Mouse (Mus musculus): ENCODE data around the gene Gid4. TPM values are rescaled to one million over a fixed set of nuclear protein-coding genes. Genes with fewer than 3 reads are reported as not detected.
"Not testable (repeated sequence)": the region's sequence is repeated elsewhere in the genome, so short reads cannot be mapped to it uniquely, and the experiment has no call there.

Gid4 gene
- polyA plus RNA-seq, 1 experiment = 41.6 TPM

- H3K27ac ChIP-seq (ENCODE audit: insufficient read depth, low read length) = no peak overlapping the region
- no peaks in the 10 kb centered on the region for H3K4me1 ChIP-seq (ENCODE audit: control insufficient read depth, insufficient read depth, low read length)
- no peaks in the 10 kb centered on the region for H3K27me3 ChIP-seq (ENCODE audit: control insufficient read depth, insufficient read depth, low read length)
- TF ChIP-seq POLR2A (IDR thresholded peaks at IDR 0.05; ENCODE audit: borderline replicate concordance, insufficient read depth, low read length) = no peak
- no peak for TF ChIP-seq CTCF (IDR thresholded peaks at IDR 0.05; ENCODE audit: borderline replicate concordance, insufficient read depth, low read depth, low read length)
- DNase-seq = no peak
- no peak overlapping the region for H3K4me3 ChIP-seq (replicated peaks; ENCODE audit: insufficient read depth, low read depth, low read length)
Observed at GRCm38 (mm10) chr11:60433501-60433900, 16.6 kb downstream of the Gid4 start.

GRCm38 (mm10) chr11:60435133-60435532 is 18.2 kb downstream of the Gid4 start:
- no peak for DNase-seq
- Histone ChIP-seq H3K4me3 (replicated peaks; ENCODE audit: insufficient read depth, low read depth, low read length) (no peak overlapping the region), H3K27ac (ENCODE audit: insufficient read depth, low read length) (no peak overlapping the region), H3K27me3 (ENCODE audit: control insufficient read depth, insufficient read depth, low read length) (no peaks in the 10 kb centered on the region), H3K4me1 (ENCODE audit: control insufficient read depth, insufficient read depth, low read length) (no peaks in the 10 kb centered on the region)
- TF ChIP-seq CTCF (IDR thresholded peaks at IDR 0.05; ENCODE audit: borderline replicate concordance, insufficient read depth, low read depth, low read length) (no peak), POLR2A (IDR thresholded peaks at IDR 0.05; ENCODE audit: borderline replicate concordance, insufficient read depth, low read length) (no peak)
- 98% methylated on average over 1 of the region's 1 CpGs for WGBS

DNA sequence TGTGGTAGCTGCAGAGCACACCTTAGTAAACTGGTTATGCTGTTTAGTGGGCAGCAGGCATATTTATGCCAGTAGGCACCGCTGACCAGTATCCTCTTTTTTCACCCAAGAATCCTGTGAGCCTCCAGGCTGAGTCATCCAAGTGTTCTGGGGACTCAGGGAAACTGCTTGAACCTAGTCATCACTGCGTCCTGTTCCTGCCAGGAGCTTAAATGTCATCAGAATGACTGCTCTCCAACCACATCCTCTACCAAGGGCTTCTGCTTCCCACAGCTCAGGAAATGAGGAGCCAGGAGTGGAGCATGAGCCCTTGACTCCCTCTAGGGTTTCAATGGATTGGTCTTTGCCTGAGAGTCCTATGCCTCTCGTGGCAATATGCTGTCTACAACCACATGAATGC is 19.7 kb downstream of the Gid4 start:
- no peak overlapping the region for H3K27ac ChIP-seq (ENCODE audit: insufficient read depth, low read length)
- no peak for DNase-seq
- H3K27me3 ChIP-seq (ENCODE audit: control insufficient read depth, insufficient read depth, low read length) = no peaks in the 10 kb centered on the region
- 87% methylated on average over 3 of the region's 3 CpGs for WGBS
- no peak overlapping the region for H3K4me3 ChIP-seq (replicated peaks; ENCODE audit: insufficient read depth, low read depth, low read length)
- no peaks in the 10 kb centered on the region for H3K4me1 ChIP-seq (ENCODE audit: control insufficient read depth, insufficient read depth, low read length)
- TF ChIP-seq CTCF (IDR thresholded peaks at IDR 0.05; ENCODE audit: borderline replicate concordance, insufficient read depth, low read depth, low read length) (no peak), POLR2A (IDR thresholded peaks at IDR 0.05; ENCODE audit: borderline replicate concordance, insufficient read depth, low read length) (no peak)

GRCm38 (mm10) chr11:60439621-60440020 is 22.7 kb downstream of the Gid4 start:
- 50% methylated on average over 1 of the region's 1 CpGs for WGBS
- DNase-seq; H3K27me3 ChIP-seq (ENCODE audit: control insufficient read depth, insufficient read depth, low read length); H3K27ac ChIP-seq (ENCODE audit: insufficient read depth, low read length); H3K4me3 ChIP-seq (replicated peaks; ENCODE audit: insufficient read depth, low read depth, low read length); H3K4me1 ChIP-seq (ENCODE audit: control insufficient read depth, insufficient read depth, low read length): not testable (repeated sequence)

GRCm38 (mm10) chr11:60440176-60440575 is 23.2 kb downstream of the Gid4 start:
- DNase-seq = no peak
- H3K4me1 ChIP-seq (ENCODE audit: control insufficient read depth, insufficient read depth, low read length) = no peaks in the 10 kb centered on the region
- H3K27me3 ChIP-seq (ENCODE audit: control insufficient read depth, insufficient read depth, low read length) = no peaks in the 10 kb centered on the region
- TF ChIP-seq POLR2A (IDR thresholded peaks at IDR 0.05; ENCODE audit: borderline replicate concordance, insufficient read depth, low read length) = no peak
- TF ChIP-seq CTCF (IDR thresholded peaks at IDR 0.05; ENCODE audit: borderline replicate concordance, insufficient read depth, low read depth, low read length) = no peak
- no peak overlapping the region for H3K4me3 ChIP-seq (replicated peaks; ENCODE audit: insufficient read depth, low read depth, low read length)
- no peak overlapping the region for H3K27ac ChIP-seq (ENCODE audit: insufficient read depth, low read length)
- WGBS = 53% methylated on average over 7 of the region's 7 CpGs

- Histone ChIP-seq H3K27ac (ENCODE audit: insufficient read depth, low read length) (no peak overlapping the region), H3K4me3 (replicated peaks; ENCODE audit: insufficient read depth, low read depth, low read length) (no peak overlapping the region), H3K4me1 (ENCODE audit: control insufficient read depth, insufficient read depth, low read length) (no peaks in the 10 kb centered on the region), H3K27me3 (ENCODE audit: control insufficient read depth, insufficient read depth, low read length) (no peaks in the 10 kb centered on the region)
- TF ChIP-seq POLR2A (IDR thresholded peaks at IDR 0.05; ENCODE audit: borderline replicate concordance, insufficient read depth, low read length) (no peak), CTCF (IDR thresholded peaks at IDR 0.05; ENCODE audit: borderline replicate concordance, insufficient read depth, low read depth, low read length) (no peak)
- 74% methylated on average over 6 of the region's 6 CpGs for WGBS
- DNase-seq = no peak
Observed at GRCm38 (mm10) chr11:60442896-60443295, 26.0 kb downstream of the Gid4 start.

GRCm38 (mm10) chr11:60444007-60444406 is 27.1 kb downstream of the Gid4 start:
- TF ChIP-seq POLR2A (IDR thresholded peaks at IDR 0.05; ENCODE audit: borderline replicate concordance, insufficient read depth, low read length) (no peak), CTCF (IDR thresholded peaks at IDR 0.05; ENCODE audit: borderline replicate concordance, insufficient read depth, low read depth, low read length) (no peak)
- WGBS = 83% methylated on average over 4 of the region's 4 CpGs
- Histone ChIP-seq H3K27me3 (ENCODE audit: control insufficient read depth, insufficient read depth, low read length) (no peaks in the 10 kb centered on the region), H3K27ac (ENCODE audit: insufficient read depth, low read length) (no peak overlapping the region), H3K4me3 (replicated peaks; ENCODE audit: insufficient read depth, low read depth, low read length) (no peak overlapping the region), H3K4me1 (ENCODE audit: control insufficient read depth, insufficient read depth, low read length) (no peaks in the 10 kb centered on the region)
- DNase-seq = no peak

DNA sequence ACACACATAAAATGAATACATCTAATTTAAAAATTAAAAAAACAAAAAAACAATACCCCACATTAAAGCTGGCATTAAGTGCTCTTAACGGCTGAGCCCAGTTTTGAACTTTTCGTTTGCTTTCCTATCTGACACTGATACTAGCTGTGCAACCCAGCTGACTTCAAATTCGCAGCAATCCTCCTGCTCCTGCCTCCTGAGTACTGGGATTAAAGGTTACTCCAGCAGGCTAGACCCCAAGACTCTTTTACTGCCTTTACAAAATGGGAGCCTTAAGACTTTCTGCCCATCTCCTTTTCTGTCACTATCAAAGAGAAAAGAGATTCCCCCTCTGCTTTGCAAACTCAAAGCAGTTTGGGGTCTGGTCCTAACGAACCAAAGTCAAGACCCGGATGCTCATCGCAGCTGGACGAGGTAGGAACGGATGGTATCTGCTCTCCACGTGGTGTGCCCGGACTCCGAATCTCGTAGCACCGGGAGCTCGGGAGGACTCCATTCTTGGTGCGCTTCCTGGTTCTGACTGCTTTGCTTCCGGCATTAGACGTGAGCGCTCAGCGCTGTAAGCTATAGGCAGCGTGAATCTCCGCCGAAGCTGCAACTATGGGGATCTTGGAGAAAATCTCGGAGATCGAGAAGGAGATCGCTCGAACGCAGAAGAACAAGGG is 37.3 kb downstream of the Gid4 start, which contains the start of gene Drg2:
Drg2 (plus strand) TSS at position 512 of the 665 bp plus-strand sequence.
- H3K27ac ChIP-seq (ENCODE audit: insufficient read depth, low read length) = 0 out of 2 replicates have a peak within 1 kb of the TSS, but pooled peaks have one; percentile 6
- WGBS = 4% methylated on average over 27 of the region's 27 CpGs

More for the DNA sequence above, 37.3 kb downstream of the Gid4 start, which contains the start of gene Drg2:
- Histone ChIP-seq H3K4me3 (replicated peaks; ENCODE audit: insufficient read depth, low read depth, low read length) (peak within 1 kb of the TSS; percentile 79), H3K27me3 (ENCODE audit: control insufficient read depth, insufficient read depth, low read length) (no peaks in the 10 kb centered on the region), H3K4me1 (ENCODE audit: control insufficient read depth, insufficient read depth, low read length) (peaks cover 10% of the 10 kb centered on the region)
- TF ChIP-seq CTCF (IDR thresholded peaks at IDR 0.05; ENCODE audit: borderline replicate concordance, insufficient read depth, low read depth, low read length) = no peak
- peak; percentile 95; the same call in 1 of the 2 replicates for TF ChIP-seq POLR2A (IDR thresholded peaks at IDR 0.05; ENCODE audit: borderline replicate concordance, insufficient read depth, low read length)
- DNase-seq = peak; percentile 86 to 93
